Mouse (Mus musculus): ENCODE data around the gene Ddx42. TPM values are rescaled to one million over a fixed set of nuclear protein-coding genes. Genes with fewer than 3 reads are reported as not detected.

The Ddx42 gene
- total RNA-seq (2018; cell fraction: chromatin; rRNA removed): 100 to 1,000 TPM in 12 of 26 experiments, 10 to 100 TPM in 14; 64.6 to 125 (median 96.0) TPM
- 10 to 100 TPM; 36.8 to 55.2 (median 45.6) TPM for total RNA-seq (2018; cell fraction: cytosol; rRNA removed)
- total RNA-seq (2018; cell fraction: nucleus; rRNA removed): 100 to 1,000 TPM in 2 of 26 experiments, 10 to 100 TPM in 24; 50.1 to 107 (median 73.8) TPM
- polyA plus RNA-seq (2018): 37.1 to 61.7 TPM (median 46.9 TPM) in 3 replicates

DNA sequence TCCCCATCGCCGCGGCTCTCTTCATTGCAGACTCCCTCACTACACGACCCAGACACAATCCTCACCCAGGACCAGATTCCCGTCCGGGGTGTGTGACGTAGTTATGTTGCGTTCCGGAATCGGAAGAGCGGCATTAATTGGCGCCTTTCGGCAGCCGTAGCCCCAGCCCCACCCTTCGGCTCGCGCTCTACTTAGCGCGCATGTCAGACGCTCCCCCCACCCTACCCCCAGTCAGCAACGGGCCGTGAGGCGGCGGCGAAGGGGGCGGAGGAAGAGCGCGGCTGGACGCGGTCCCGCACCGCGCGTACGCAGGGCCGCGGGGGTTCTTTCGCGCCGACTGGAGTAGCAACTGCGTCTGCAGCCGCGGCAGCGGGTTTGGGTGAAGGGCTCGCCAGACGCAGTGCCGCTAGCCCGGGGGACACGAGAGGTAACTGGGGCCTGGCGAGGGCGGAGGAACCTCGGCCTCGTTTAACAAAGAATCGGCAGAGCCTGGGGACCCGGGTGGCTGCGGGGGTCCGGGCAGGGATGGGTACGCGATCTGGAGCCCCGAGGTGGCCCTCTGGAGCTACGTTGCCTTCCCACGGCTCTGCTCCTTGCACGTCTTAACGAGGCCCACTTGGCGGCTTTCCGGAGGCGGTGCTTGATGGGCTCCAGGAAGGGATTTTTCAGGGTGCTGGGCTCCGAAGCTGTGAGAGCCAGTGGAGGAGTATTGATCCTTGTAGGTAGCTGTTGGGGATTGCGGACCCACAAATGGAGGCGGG, at the start of gene Ddx42:
Gene Ddx42, plus strand, starts transcription at position 197 of the 761 bp plus-strand sequence.
- peaks cover 88% of the 10 kb centered on the region for H3K79me2 ChIP-seq (ENCODE audit: inconsistent target)
- H3K36me3 ChIP-seq (ENCODE audit: inconsistent target): peaks cover 14% of the 10 kb centered on the region; the same call in 1 of the 2 replicates
- peak within 1 kb of the TSS; percentile 90 for H3K27ac ChIP-seq
- WGBS (ENCODE audit: missing documents): 1% methylated on average over 69 of the region's 70 CpGs
- H3K4me3 ChIP-seq (ENCODE audit: inconsistent target): peak within 1 kb of the TSS; percentile 88

GRCm38 (mm10) chr11:106167435-106167834, 49.3 kb upstream of the Ddx42 start:
- Histone ChIP-seq H3K4me3 (ENCODE audit: inconsistent target) (no peak overlapping the region), H3K36me3 (ENCODE audit: inconsistent target) (peaks cover 34% of the 10 kb centered on the region), H3K79me2 (ENCODE audit: inconsistent target) (no peaks in the 10 kb centered on the region), H3K27ac (no peak overlapping the region)
- 26% methylated on average over 5 of the region's 5 CpGs for WGBS (ENCODE audit: missing documents)

DNA sequence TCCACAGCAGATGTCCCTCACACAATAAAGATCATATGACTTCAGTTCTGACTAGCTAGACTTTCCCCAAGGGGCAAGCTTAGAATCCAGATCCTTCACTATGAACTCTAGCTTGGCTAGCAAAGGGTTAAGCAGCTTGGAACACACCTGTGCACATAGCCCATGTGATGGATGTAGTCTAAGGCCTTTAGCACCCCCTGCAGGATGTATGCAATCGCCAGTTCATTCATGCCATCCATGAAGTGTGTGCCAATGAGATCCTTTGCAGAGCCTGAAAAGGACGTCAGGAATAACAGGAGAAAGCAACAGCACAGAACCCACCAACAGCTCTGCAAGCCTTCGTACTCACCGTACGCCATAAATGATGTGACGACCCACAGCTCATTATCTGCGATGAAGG, 45.9 kb upstream of the Ddx42 start:
- 92% methylated on average over 7 of the region's 7 CpGs for WGBS (ENCODE audit: missing documents)
- Histone ChIP-seq H3K4me3 (ENCODE audit: inconsistent target) (no peak overlapping the region), H3K36me3 (ENCODE audit: inconsistent target) (peaks cover 18% of the 10 kb centered on the region), H3K27ac (no peak overlapping the region), H3K79me2 (ENCODE audit: inconsistent target) (no peaks in the 10 kb centered on the region)

GRCm38 (mm10) chr11:106173228-106173627, 43.5 kb upstream of the Ddx42 start:
- H3K4me3 ChIP-seq (ENCODE audit: inconsistent target): no peak overlapping the region
- no peak overlapping the region for H3K27ac ChIP-seq
- H3K79me2 ChIP-seq (ENCODE audit: inconsistent target): no peaks in the 10 kb centered on the region
- H3K36me3 ChIP-seq (ENCODE audit: inconsistent target): peaks cover 3% of the 10 kb centered on the region; the same call in 1 of the 2 replicates
- 59% methylated on average over 2 of the region's 2 CpGs for WGBS (ENCODE audit: missing documents)

- Histone ChIP-seq H3K79me2 (ENCODE audit: inconsistent target) (no peaks in the 10 kb centered on the region), H3K4me3 (ENCODE audit: inconsistent target) (no peak overlapping the region), H3K36me3 (ENCODE audit: inconsistent target) (no peaks in the 10 kb centered on the region; the same call in 1 of the 2 replicates), H3K27ac (no peak overlapping the region)
- whole genome bisulfite sequencing (ENCODE audit: missing documents): 97% methylated on average over 5 of the region's 5 CpGs
Observed at GRCm38 (mm10) chr11:106174372-106174771, 42.4 kb upstream of the Ddx42 start.

GRCm38 (mm10) chr11:106175081-106175480, 41.6 kb upstream of the Ddx42 start:
- WGBS (ENCODE audit: missing documents): 94% methylated on average over 3 of the region's 3 CpGs
- Histone ChIP-seq H3K36me3 (ENCODE audit: inconsistent target) (no peaks in the 10 kb centered on the region; the same call in 1 of the 2 replicates), H3K27ac (no peak overlapping the region)

DNA sequence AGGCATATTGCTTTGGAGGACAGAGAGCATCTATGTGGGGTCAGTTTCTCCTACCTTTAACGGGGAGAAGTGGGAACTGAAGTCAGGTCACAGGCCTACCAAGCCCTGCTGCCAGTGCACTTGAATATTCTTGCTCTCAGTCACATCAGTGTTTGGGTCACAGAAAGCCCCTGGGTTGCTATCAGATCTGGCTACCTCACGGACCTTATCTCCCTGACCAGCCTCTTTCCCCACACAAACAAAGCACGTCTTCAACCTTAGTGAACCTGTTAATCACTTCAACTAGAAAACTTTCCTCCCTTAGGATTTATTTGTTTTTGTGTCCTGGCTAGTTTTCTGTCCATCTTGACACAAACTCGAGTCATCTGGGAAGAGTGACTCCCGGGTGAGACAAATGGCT, 40.4 kb upstream of the Ddx42 start:
- Histone ChIP-seq H3K79me2 (ENCODE audit: inconsistent target) (no peaks in the 10 kb centered on the region), H3K27ac (no peak overlapping the region), H3K4me3 (ENCODE audit: inconsistent target) (no peak overlapping the region), H3K36me3 (ENCODE audit: inconsistent target) (no peaks in the 10 kb centered on the region)
- WGBS (ENCODE audit: missing documents): 96% methylated on average over 5 of the region's 5 CpGs

More at GRCm38 (mm10) chr11:106175081-106175480, 41.6 kb upstream of the Ddx42 start:
- Histone ChIP-seq H3K4me3 (ENCODE audit: inconsistent target) (no peak overlapping the region), H3K79me2 (ENCODE audit: inconsistent target) (no peaks in the 10 kb centered on the region)

- no peak overlapping the region for H3K27ac ChIP-seq
- no peak overlapping the region for H3K4me3 ChIP-seq (ENCODE audit: inconsistent target)
- H3K36me3 ChIP-seq (ENCODE audit: inconsistent target): peaks cover 6% of the 10 kb centered on the region; the same call in 1 of the 2 replicates
- no peaks in the 10 kb centered on the region for H3K79me2 ChIP-seq (ENCODE audit: inconsistent target)
- 86% methylated on average over 4 of the region's 5 CpGs for WGBS (ENCODE audit: missing documents)
Observed at GRCm38 (mm10) chr11:106178036-106178782, 38.5 kb upstream of the Ddx42 start.

DNA sequence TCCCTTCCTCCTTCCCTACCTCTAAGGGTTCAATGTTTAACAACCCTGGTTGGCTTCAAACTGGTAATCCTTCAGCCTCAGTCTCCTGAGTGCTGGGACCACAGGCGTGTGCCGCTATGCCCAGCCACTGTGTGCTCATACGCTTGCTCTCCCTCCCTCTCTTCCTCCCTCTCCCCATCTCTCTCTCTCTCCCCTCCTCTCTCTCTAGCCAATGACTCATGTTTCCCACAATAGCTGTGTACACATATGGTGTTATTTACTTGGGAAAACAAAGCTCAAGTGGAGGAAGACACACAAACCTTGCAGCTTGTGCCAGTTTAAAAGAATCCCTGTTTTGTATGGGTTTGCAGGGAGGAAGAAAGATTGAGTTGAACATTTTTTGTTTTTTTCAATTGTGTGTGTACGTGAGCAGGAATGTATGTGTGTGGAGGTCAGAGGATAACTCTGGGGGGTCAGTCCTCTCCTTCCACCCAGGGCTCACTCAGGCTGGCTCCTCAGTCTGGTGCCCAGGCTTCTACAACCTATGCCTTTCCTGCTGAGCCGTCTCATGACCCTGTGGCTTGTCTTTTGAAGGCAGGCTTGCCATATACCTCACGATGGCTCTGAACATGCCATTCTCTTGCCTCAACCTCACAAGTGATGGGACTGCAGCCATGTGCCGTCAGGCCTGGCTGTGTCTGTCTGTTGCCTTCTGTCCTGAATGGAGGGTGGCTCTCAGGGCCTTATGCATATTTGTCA, 36.8 kb upstream of the Ddx42 start:
- H3K79me2 ChIP-seq (ENCODE audit: inconsistent target): no peaks in the 10 kb centered on the region
- no peak overlapping the region for H3K4me3 ChIP-seq (ENCODE audit: inconsistent target)
- H3K27ac ChIP-seq: no peak overlapping the region
- 96% methylated on average over 7 of the region's 7 CpGs for WGBS (ENCODE audit: missing documents)
- peaks cover 6% of the 10 kb centered on the region; the same call in 1 of the 2 replicates for H3K36me3 ChIP-seq (ENCODE audit: inconsistent target)

- H3K79me2 ChIP-seq (ENCODE audit: inconsistent target): no peaks in the 10 kb centered on the region
- H3K4me3 ChIP-seq (ENCODE audit: inconsistent target): no peak overlapping the region
- peaks cover 6% of the 10 kb centered on the region; the same call in 1 of the 2 replicates for H3K36me3 ChIP-seq (ENCODE audit: inconsistent target)
- H3K27ac ChIP-seq: no peak overlapping the region
- WGBS (ENCODE audit: missing documents): 91% methylated on average over 2 of the region's 2 CpGs
Observed at GRCm38 (mm10) chr11:106180449-106180801, 36.3 kb upstream of the Ddx42 start.

GRCm38 (mm10) chr11:106187326-106187725, 29.4 kb upstream of the Ddx42 start:
- peaks cover 34% of the 10 kb centered on the region; the same call in 1 of the 2 replicates for H3K79me2 ChIP-seq (ENCODE audit: inconsistent target)
- H3K27ac ChIP-seq: no peak overlapping the region
- WGBS (ENCODE audit: missing documents): 94% methylated on average over 1 of the region's 4 CpGs
- peaks cover 6% of the 10 kb centered on the region; the same call in 1 of the 2 replicates for H3K36me3 ChIP-seq (ENCODE audit: inconsistent target)
- no peak overlapping the region for H3K4me3 ChIP-seq (ENCODE audit: inconsistent target)

DNA sequence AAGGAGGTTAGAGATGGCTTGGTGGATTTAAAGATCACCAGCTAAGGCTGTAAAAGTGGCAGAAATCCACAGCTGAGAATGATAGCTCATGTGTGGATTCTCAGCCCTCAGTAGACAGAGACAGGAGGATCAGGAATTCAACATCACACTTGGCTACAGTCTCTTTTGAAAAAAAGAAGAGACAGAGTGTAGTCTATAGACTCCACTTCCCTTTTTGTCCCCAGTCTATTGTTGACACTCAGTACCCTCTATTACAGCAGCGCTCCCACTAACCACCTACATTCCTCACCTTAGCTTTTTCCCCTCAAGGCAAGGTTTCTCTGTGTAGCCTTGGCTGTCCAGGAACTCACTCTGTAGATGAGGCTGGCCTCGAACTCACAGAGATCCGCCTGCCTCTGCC, 25.0 kb upstream of the Ddx42 start:
- Histone ChIP-seq H3K36me3 (ENCODE audit: inconsistent target) (peaks cover 2% of the 10 kb centered on the region; the same call in 1 of the 2 replicates), H3K27ac (no peak overlapping the region), H3K79me2 (ENCODE audit: inconsistent target) (peaks cover 37% of the 10 kb centered on the region; the same call in 1 of the 2 replicates), H3K4me3 (ENCODE audit: inconsistent target) (no peak overlapping the region)
- WGBS (ENCODE audit: missing documents): 81% methylated on average over 3 of the region's 3 CpGs

GRCm38 (mm10) chr11:106192241-106192640, 24.5 kb upstream of the Ddx42 start:
- no peak overlapping the region for H3K27ac ChIP-seq
- peaks cover 37% of the 10 kb centered on the region; the same call in 1 of the 2 replicates for H3K79me2 ChIP-seq (ENCODE audit: inconsistent target)
- peaks cover 8% of the 10 kb centered on the region; the same call in 1 of the 2 replicates for H3K36me3 ChIP-seq (ENCODE audit: inconsistent target)
- peak overlapping the region; percentile 86 for H3K4me3 ChIP-seq (ENCODE audit: inconsistent target)
- 90% methylated on average over 5 of the region's 5 CpGs for WGBS (ENCODE audit: missing documents)

Data from macrophage (primary cell).